Mouse (Mus musculus) brain, adult 2 months (tissue): ENCODE results near the gene Hoxa2.

ENCODE experiments used
- DNase-seq: peaks from one replicate; pipeline ENCODE4 v3.0.0; 2011; ENCODE audit warnings: low read depth, low spot score

Gene Hoxa2

DNA sequence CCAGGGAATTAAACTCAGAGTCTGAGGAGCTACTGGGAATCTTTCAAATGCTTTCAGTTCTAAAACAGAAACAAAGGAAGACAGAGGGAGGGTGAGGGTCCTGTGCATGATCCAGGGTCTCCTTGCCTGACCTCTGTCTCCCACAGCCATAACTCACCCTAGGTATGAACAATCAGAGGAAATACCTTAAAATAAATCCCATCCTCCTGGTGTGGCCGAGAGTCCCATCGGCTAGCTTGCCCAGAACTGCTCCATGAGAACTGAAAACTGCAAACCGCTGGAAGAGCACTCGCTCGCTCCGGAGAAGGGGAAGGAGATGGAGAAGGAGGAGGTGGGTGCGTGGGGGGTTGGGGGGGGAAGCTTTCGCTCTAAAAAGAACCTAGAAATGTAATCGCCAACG is 15.1 kb upstream of the Hoxa2 start:
- DNase-seq = no peak

- no peak for DNase-seq
Measured at GRCm38 (mm10) chr6:52178918-52179665, 14.5 kb upstream of the Hoxa2 start.

DNA sequence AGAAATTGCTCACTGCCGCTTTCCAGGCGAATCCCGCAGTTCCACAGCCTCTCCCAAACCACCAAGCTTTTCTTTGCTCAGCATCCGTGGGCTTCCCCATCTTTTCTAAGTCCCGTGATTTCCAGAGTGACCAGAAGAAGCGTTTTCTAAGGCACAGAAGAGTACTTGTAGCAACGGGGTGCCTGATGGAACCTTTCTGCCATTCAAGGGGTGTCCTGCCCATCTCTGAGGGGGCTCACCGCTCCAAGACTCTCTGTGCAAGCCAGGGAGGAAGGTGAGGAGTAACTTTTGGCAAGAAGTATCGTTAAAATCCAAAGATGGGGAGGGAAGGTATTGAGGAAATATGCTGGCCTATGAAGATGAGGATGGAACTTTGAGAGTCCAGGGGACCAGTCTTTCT is 13.2 kb upstream of the Hoxa2 start:
- DNase-seq = no peak

GRCm38 (mm10) chr6:52177061-52177735 is 12.6 kb upstream of the Hoxa2 start, which contains the start of gene 5730596B20Rik:
5730596B20Rik (plus strand) TSS chr6:52177498.
- no peak for DNase-seq

DNA sequence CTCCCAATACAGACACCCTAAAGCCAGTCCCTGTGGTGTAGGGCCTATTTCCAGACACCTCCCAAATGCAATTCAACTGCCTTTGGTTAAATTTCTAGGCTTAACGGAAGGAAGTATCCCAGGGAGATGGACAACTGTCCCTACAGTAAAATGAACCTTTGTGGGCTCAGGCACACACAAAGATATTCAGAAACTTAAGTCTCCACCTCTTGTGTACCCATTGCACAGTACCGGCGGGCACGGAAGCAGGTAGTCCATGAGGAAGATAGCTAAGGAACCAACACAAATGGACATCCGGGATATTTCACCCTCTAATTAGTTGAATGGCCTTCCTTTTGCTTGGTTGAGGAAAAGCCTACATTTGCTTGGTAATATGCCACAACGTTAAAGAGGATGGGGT is 11.8 kb upstream of the Hoxa2 start:
- no peak for DNase-seq

- no peak for DNase-seq
Measured at GRCm38 (mm10) chr6:52175864-52176263, 11.2 kb upstream of the Hoxa2 start.

DNA sequence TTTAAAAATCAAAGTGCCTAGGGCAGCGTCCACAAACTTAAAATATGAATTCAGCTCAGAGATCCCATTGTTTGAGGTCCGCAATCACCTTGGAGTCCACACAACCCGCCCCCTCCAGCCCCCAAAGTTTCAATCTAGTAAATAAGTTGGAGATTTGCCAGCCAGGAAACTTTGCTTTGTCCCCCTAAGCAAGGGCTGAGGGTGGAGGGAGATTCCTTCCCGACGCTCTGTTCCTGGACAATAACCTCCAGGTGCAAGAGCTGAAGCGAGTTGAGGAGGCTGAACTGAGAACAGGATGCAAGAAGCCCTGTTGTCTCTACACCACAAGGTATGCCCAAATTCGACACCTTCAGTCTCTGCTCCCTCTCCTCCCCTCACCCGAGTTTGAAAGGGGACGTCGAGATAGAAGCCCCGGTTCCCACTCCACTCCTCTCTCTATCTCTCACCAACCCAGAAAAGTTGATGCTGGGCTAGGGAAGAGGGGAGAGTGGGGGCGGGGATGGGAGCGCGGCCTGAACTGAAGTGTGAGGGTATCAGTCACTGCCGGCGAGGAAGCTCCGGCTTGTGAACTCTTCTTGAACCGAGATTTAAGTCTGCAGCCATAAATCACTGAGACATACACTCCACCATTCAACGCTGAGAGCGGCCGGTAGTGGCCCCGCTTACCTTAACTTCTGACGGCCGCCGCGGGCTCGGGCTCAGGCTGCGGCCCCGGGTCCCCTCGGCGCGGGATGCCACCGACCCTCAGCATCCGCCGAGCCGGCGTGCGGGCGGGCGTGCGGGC is 10.5 kb upstream of the Hoxa2 start:
- no peak for DNase-seq

DNA sequence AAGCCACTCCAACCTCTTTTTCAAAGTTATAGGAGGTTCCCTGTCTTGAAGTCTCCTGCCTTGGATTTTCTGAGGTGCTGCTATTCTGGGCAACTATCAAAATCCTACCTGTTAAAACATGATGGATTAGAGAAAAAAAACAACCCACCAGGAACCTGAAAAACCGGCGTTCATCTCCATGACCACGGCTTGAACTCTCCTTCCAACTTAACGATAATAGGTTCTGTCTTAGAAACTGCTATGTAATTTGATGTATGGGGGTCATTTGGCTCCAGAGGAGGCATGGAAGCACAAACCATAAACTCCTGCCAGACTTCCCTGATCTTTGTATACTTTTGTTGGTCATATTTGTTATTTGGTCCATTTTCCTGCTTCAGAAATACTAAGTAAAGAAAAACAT is 9.0 kb upstream of the Hoxa2 start:
- no peak for DNase-seq

DNA sequence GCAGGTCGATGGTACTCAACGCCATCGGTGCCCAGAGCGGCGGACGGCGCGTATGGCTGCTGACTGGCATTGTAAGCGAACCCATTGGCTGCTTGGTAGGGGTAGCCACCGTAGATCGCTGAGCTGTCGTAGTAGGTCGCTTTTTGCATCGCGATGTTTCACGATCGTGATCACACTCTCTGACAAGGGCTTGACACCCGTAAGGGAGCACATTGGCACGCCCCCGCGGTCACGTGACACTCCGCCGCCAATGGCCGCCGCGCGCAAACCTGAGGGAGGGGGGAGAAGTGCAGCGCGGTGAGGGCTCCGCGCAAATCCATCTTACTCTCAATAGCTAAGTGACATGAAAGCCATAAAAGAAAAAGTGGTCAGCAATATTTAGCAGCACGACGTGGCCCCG is 7.9 kb upstream of the Hoxa2 start:
- peak; percentile 38 for DNase-seq

GRCm38 (mm10) chr6:52171938-52172337 is 7.3 kb upstream of the Hoxa2 start:
- DNase-seq = no peak

DNA sequence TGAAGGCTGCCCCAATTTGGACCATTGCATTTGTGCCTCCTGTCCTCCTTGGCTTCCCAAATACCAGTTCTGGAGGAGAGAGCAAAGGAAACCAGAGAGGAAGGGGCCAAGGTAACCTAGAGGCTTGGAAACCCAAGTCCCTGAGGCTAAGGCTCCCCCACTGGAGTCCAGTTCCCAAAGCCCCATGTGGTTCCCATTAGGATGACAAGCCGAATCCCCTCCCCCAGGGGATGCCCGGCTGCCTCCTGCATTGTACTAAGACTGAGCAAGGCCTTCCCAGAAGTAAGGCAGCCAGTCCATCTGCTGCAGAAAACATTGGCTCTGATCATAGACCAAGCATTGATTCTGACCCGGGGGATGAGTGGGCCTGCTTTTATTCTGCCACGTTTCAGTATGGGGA is 6.7 kb upstream of the Hoxa2 start:
- DNase-seq = no peak

DNA sequence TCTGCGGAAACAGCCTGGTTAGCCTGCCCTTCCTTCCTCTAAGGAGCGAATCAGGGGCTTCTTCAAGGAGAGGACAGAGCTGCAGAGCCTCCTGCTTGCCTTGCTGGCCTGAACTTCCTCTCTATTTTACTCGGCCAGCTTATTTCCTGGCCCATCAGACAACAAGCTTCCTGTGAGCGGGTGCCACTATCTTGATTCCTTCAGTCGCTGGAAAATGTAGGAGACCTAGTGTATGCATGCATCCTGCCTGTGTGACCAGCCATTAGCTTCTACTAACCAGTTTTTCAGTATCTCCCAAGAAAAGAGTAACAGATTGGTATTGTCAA is 6.2 kb upstream of the Hoxa2 start:
- no peak for DNase-seq

DNA sequence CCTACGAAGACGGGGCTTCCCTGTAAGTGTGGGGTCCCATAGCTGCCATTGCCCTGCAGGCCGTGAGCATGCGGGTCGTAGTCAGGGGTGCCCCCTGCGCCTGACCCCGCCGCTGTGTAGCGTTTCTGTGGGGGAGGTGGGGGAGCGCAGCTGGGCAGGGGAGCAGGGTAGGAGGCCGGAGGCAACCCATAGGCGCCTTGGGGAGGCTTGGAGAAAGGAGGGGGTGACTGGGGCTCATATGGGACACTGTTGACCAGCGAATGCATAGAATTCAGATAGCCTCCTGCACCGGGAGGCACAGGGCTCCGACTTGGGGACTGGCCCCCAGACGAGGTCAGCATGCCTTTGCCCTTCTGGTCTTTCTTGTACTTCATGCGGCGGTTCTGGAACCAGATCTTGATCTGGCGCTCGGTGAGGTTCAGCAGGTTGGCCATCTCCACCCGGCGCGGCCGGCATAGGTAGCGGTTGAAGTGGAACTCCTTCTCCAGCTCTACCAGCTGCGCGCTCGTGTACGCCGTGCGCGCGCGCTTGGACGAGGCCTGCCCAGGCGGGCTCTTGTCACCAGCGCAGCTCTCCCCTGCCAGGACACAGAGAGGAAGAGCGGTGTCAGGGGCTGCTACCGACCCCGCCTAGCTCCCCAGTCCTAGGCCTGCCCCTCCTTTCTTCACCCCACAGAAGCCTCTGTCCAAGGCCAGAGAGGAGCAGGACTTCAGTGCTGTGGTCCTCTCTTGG is 5.7 kb upstream of the Hoxa2 start:
- no peak for DNase-seq

DNA sequence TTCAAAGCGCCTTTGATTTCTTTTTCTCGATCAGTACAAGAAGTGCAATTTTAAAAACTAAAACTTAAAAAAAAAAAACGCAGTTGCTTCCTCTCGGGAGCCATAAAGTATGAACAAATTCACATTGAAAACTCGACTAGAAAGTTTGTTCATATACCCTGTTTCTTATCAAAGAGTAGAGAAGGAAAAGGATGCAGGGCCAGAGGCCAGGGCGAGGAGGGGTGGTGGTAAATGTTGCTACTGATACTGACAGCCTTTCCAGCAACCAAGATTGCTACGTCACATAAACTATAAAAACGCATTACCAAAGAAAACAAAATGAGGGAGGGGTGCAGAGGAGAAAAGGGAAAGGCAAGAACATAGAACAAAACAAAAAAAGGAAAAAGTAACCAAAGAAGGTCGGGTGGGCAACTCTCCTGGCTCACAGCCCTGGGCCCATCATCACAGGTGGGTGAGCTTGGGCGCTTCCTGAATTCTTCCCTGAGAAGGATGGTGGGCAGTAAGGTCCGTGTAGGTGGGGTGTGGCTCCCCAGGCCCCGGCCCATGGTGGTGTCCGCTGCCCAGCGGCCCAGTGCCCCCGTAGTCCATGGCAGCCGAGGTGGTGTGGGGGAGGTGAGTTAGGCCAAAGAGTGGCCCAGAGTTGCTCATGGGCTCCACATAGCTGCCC is 5.0 kb upstream of the Hoxa2 start:
- DNase-seq = no peak

DNA sequence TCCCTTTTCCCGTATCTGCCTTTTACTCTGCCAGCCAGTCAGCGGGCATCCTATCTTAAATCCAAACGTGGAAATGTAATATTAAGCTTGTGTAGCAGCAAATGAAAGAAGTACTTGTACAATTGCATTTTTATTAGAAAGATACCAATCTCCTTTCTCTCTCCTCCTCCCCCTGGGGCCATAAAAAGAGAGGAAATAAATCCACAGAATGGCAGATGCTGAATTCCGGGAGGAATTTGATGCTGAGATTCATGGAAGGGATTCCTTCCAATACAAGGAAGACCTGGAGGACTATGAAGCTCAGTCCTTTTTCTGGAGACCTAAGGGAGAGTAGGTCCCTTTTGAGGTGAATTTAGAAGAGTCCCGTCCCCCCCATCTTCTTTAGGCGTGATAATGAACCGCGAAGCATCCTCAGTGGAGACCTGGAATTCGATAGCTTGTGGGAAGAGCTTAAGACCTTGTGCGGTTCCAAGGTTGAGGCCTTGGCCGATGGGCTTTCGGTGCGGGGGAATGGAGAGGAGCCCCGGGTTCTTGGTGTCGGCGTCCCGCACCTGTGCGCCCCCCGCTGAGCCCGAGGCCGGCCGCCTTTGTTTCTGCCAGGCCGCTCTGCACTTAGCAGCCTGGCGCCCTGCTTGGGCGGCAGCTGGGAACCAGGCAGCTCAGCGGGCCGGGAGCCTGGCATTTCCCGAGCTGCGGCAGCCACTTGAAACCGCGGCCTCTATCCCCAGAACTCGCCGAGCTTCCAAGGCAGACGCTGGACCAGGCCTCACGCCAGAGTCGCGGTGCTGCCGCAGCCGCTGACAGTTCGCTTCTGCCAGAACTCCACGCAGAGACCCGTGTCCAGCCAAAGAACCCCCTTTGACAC is 3.8 kb upstream of the Hoxa2 start:
- DNase-seq = no peak

DNA sequence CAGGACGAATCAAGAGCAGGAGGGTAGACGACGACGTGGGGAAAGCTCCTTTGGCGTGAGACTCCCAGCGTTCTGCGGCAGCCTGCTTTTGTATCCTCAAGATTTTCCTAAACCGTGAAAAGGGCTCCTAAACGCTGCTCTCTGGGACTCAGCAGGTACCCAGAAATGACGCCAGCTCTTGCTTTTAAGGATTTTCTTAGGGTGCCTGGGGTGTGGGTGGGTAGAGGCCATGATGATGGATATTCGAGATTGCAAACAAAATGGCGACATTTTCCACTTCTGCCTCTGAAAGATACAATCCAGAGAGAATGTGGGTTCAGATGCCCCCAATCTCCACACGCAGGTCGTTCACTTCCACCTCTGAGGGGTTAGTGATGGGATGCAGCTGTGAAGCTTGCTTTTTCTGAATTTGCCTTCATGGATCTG is 3.1 kb upstream of the Hoxa2 start:
- DNase-seq = no peak

DNA sequence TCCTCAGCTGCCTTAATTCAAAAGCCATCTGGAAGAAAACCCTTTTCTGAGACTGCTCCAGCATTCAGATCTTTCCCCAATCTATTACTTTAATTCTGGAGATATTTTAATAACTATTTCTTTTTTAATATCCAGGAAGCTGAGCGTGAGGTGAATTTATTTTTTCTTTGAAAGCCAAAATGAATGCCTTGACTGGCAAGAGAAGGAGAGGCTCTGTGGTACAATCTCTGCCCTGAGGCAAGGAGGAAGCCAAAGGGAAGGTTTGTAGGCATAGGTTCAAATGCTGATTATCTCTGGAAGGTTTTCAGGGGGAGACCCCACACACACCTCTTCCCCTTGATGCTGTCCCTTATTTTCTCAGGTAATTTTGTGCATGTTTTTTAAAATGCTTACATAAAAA is 2.5 kb upstream of the Hoxa2 start:
- DNase-seq = no peak

DNA sequence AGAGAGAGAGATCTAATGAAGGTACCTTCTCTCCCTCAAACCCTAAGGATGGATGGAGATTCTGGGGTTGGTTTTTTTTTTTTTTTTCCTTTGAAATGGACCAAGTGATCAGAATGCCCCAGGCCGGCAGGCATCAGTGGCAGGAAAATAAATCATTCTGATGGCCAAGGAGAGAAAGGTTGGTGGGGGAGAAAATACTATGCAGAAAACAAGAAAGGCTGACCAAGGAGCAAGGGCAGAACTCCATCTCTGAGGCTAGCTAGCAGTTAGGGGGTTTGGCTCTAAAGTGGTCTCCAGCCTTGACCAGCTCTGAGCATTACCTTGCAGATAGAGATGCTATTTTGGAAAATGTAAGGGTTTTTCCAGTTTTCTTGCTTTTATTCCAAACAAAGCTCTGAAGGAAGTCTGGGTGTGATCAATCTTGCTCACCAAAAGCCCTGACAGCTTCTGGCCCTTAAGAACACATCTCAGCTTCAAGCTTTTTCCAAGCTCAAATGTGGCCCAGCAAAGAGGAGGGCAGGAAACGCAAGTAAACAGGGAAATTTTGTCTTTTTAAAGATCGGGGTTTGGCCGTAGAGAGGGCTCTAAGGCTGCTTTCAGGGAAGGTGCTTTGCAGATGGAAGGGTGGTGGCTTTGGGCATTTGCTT is 1.9 kb upstream of the Hoxa2 start:
- DNase-seq = no peak

- DNase-seq = no peak
Measured at GRCm38 (mm10) chr6:52165441-52166370, 1.1 kb upstream of the Hoxa2 start.
